Mouse (Mus musculus): ENCODE data around the gene Abcg1. TPM values are rescaled to one million over a fixed set of nuclear protein-coding genes. Genes with fewer than 3 reads are reported as not detected.

Gene Abcg1
- polyA plus RNA-seq, 1 experiment from 2014 or later = 6.2 TPM

DNA sequence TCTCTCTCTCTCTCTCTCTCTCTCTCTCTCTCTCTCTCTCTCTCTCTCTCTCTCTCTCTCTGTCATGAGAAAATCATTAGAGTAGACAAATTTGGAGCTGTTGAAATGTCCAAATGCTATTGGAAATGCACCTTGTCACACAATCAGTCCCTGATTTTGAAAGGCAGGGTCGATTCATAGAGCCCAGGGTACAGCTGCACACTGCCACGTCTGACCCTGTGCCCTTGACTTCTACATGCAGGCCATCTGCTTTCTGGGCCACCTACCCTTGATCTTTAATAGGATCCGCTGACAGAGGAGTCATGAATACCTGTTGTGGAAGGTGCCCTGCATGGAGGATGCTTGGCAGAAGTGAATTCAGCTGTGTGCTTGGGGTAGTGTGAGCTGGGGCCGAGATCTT lies 28.1 kb upstream of the Abcg1 start:
- 85% methylated on average over 4 of the region's 4 CpGs for WGBS
- Histone ChIP-seq H3K27ac (no peak overlapping the region), H3K9ac (no peak overlapping the region), H3K4me2 (replicated peaks) (no peak overlapping the region), H3K27me3 (replicated peaks) (no peaks in the 10 kb centered on the region), H3K4me3 (replicated peaks) (no peak overlapping the region), H3K36me3 (no peaks in the 10 kb centered on the region), H3K9me3 (no peaks in the 10 kb centered on the region), H3K4me1 (replicated peaks) (no peaks in the 10 kb centered on the region)
- no peak for ATAC-seq

DNA sequence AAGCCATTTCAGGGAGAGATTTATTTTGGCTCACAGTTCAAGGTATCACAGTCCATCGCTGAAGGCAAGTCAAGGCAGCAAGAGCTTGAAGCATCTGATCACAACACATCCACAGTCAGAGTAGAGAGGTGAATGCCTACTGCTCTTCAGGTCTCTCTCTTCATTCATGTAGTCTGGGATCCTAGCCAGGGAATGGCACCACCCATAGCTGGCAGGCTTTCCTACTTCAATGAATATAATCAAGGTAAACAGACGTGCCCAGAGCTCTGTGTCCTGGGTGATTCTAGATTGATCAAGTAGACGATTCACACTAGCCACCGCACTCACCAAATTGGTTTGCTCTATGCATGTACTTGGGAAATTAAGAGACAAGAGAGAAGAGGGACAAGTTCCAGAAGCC lies 25.1 kb upstream of the Abcg1 start:
- Histone ChIP-seq H3K9me3 (no peaks in the 10 kb centered on the region), H3K4me2 (replicated peaks) (no peak overlapping the region), H3K27me3 (replicated peaks) (no peaks in the 10 kb centered on the region), H3K9ac (no peak overlapping the region), H3K4me3 (replicated peaks) (no peak overlapping the region), H3K36me3 (no peaks in the 10 kb centered on the region), H3K27ac (no peak overlapping the region), H3K4me1 (replicated peaks) (no peaks in the 10 kb centered on the region)
- no peak for ATAC-seq
- 93% methylated on average over 4 of the region's 4 CpGs for WGBS

- Histone ChIP-seq H3K4me1 (replicated peaks) (no peaks in the 10 kb centered on the region), H3K27ac (no peak overlapping the region), H3K27me3 (replicated peaks) (no peaks in the 10 kb centered on the region), H3K9ac (no peak overlapping the region), H3K9me3 (no peaks in the 10 kb centered on the region), H3K4me2 (replicated peaks) (no peak overlapping the region), H3K4me3 (replicated peaks) (no peak overlapping the region), H3K36me3 (no peaks in the 10 kb centered on the region)
- WGBS = 78% methylated on average over 2 of the region's 2 CpGs
- no peak for ATAC-seq
These were observed 24.2 kb upstream of the Abcg1 start for GRCm38 (mm10) chr17:31033251-31033650.

- no peak overlapping the region for H3K27ac ChIP-seq
- H3K36me3 ChIP-seq = no peaks in the 10 kb centered on the region
- H3K27me3 ChIP-seq (replicated peaks) = no peaks in the 10 kb centered on the region
These were observed 23.3 kb upstream of the Abcg1 start for GRCm38 (mm10) chr17:31034165-31034564.

GRCm38 (mm10) chr17:31034674-31035356 lies 22.7 kb upstream of the Abcg1 start:
- H3K27ac ChIP-seq = no peak overlapping the region
- H3K27me3 ChIP-seq (replicated peaks) = no peaks in the 10 kb centered on the region
- no peaks in the 10 kb centered on the region for H3K9me3 ChIP-seq
- no peak overlapping the region for H3K9ac ChIP-seq
- WGBS = 83% methylated on average over 9 of the region's 9 CpGs
- ATAC-seq = no peak
- no peak overlapping the region for H3K4me3 ChIP-seq (replicated peaks)
- no peaks in the 10 kb centered on the region for H3K36me3 ChIP-seq
- no peak overlapping the region for H3K4me2 ChIP-seq (replicated peaks)
- 0 out of 2 replicates have a peak, but pooled peaks cover 3% of the 10 kb centered on the region for H3K4me1 ChIP-seq (replicated peaks)

More at GRCm38 (mm10) chr17:31034165-31034564, 23.3 kb upstream of the Abcg1 start:
- H3K4me1 ChIP-seq (replicated peaks) = no peaks in the 10 kb centered on the region
- no peak overlapping the region for H3K9ac ChIP-seq
- 63% methylated on average over 5 of the region's 5 CpGs for WGBS
- no peak overlapping the region for H3K4me3 ChIP-seq (replicated peaks)
- H3K9me3 ChIP-seq = no peaks in the 10 kb centered on the region
- no peak overlapping the region for H3K4me2 ChIP-seq (replicated peaks)
- no peak; the same call in 1 of the 2 replicates for ATAC-seq

DNA sequence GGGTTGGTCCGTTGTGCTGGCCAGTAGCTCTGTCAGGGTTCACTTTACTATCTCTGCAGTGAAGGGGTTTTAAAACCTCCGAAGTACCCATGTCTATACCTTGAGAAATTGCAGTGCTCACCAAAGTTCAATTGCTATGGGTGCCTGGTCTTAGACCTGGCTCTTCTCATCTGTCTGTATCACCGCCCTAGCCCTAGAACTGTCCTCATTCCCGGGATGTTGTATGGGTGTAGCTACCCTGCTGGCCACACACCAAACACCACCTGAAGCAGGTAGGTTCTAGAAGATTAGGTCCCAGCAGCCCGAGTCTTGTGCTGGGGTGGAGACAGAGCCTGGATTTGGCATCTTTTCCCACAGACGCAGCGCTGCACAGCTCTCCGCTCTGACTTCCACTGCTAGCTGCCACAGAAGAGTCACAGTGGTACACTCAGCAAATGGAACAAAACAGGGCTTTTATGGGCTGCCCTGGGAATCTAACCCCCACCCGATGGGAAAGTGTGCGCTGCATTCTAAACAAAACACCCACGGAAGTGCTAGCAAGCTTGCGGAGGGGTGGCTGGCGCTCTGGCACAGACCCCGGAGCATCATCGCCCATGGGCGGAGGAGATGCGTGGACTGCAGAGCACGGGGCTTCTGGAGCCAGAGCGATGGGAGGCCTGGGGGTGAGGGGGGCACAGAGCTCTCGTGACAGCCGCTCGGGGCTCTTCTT lies 21.2 kb upstream of the Abcg1 start:
- Histone ChIP-seq H3K36me3 (no peaks in the 10 kb centered on the region), H3K27ac (no peak overlapping the region), H3K4me3 (replicated peaks) (no peak overlapping the region), H3K27me3 (replicated peaks) (no peaks in the 10 kb centered on the region), H3K9me3 (no peaks in the 10 kb centered on the region), H3K4me1 (replicated peaks) (0 out of 2 replicates have a peak, but pooled peaks cover 3% of the 10 kb centered on the region), H3K9ac (no peak overlapping the region), H3K4me2 (replicated peaks) (no peak overlapping the region)
- 77% methylated on average over 22 of the region's 22 CpGs for WGBS
- no peak for ATAC-seq

GRCm38 (mm10) chr17:31037331-31037730 lies 20.1 kb upstream of the Abcg1 start:
- Histone ChIP-seq H3K9me3 (no peaks in the 10 kb centered on the region), H3K27me3 (replicated peaks) (no peaks in the 10 kb centered on the region), H3K27ac (no peak overlapping the region), H3K36me3 (no peaks in the 10 kb centered on the region), H3K4me3 (replicated peaks) (no peak overlapping the region), H3K4me1 (replicated peaks) (0 out of 2 replicates have a peak, but pooled peaks cover 3% of the 10 kb centered on the region), H3K9ac (no peak overlapping the region), H3K4me2 (replicated peaks) (no peak overlapping the region)
- no peak for ATAC-seq
- WGBS = 69% methylated on average over 8 of the region's 8 CpGs

- H3K27ac ChIP-seq = no peak overlapping the region
- ATAC-seq = no peak
- no peak overlapping the region for H3K4me3 ChIP-seq (replicated peaks)
- H3K27me3 ChIP-seq (replicated peaks) = no peaks in the 10 kb centered on the region
- no peak overlapping the region for H3K9ac ChIP-seq
- H3K4me1 ChIP-seq (replicated peaks) = 0 out of 2 replicates have a peak, but pooled peaks cover 3% of the 10 kb centered on the region
- 66% methylated on average over 4 of the region's 4 CpGs for WGBS
- no peaks in the 10 kb centered on the region for H3K36me3 ChIP-seq
- no peak overlapping the region for H3K4me2 ChIP-seq (replicated peaks)
- no peaks in the 10 kb centered on the region for H3K9me3 ChIP-seq
These were observed 19.1 kb upstream of the Abcg1 start for GRCm38 (mm10) chr17:31038381-31038780.

GRCm38 (mm10) chr17:31039626-31040025 lies 17.8 kb upstream of the Abcg1 start:
- Histone ChIP-seq H3K4me2 (replicated peaks) (no peak overlapping the region), H3K9me3 (no peaks in the 10 kb centered on the region), H3K27me3 (replicated peaks) (no peaks in the 10 kb centered on the region), H3K27ac (no peak overlapping the region), H3K9ac (no peak overlapping the region), H3K36me3 (no peaks in the 10 kb centered on the region), H3K4me1 (replicated peaks) (0 out of 2 replicates have a peak, but pooled peaks cover 3% of the 10 kb centered on the region), H3K4me3 (replicated peaks) (no peak overlapping the region)
- no peak for ATAC-seq
- WGBS = 56% methylated on average over 7 of the region's 7 CpGs

DNA sequence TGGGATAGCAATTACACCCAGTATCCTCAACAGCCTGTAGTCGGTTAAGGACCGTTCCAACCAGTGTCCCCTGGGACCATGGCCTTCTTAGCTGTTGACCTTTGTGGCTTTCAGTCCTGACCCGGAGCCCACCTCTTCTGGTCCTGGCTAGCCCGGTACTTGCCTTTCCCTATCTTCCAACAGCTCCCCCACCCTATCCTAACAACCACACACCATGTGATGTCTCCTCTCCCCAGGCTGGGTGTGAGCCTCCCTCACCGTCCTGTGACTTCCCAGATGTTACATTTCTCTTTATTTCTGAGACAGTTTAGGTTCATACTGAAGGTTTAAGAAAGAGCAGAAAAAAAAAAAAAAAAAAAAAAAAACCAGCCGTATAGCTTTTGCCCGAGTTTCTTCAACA lies 17.1 kb upstream of the Abcg1 start:
- Histone ChIP-seq H3K36me3 (no peaks in the 10 kb centered on the region), H3K4me3 (replicated peaks) (no peak overlapping the region), H3K9me3 (no peaks in the 10 kb centered on the region), H3K9ac (no peak overlapping the region), H3K4me1 (replicated peaks) (0 out of 2 replicates have a peak, but pooled peaks cover 3% of the 10 kb centered on the region), H3K4me2 (replicated peaks) (no peak overlapping the region), H3K27me3 (replicated peaks) (no peaks in the 10 kb centered on the region), H3K27ac (no peak overlapping the region)
- WGBS = 68% methylated on average over 7 of the region's 7 CpGs
- ATAC-seq = no peak

- no peak for ATAC-seq
- WGBS = 50% methylated on average over 2 of the region's 2 CpGs
- H3K9ac ChIP-seq = no peak overlapping the region
These were observed 14.7 kb upstream of the Abcg1 start for GRCm38 (mm10) chr17:31042751-31043150.

DNA sequence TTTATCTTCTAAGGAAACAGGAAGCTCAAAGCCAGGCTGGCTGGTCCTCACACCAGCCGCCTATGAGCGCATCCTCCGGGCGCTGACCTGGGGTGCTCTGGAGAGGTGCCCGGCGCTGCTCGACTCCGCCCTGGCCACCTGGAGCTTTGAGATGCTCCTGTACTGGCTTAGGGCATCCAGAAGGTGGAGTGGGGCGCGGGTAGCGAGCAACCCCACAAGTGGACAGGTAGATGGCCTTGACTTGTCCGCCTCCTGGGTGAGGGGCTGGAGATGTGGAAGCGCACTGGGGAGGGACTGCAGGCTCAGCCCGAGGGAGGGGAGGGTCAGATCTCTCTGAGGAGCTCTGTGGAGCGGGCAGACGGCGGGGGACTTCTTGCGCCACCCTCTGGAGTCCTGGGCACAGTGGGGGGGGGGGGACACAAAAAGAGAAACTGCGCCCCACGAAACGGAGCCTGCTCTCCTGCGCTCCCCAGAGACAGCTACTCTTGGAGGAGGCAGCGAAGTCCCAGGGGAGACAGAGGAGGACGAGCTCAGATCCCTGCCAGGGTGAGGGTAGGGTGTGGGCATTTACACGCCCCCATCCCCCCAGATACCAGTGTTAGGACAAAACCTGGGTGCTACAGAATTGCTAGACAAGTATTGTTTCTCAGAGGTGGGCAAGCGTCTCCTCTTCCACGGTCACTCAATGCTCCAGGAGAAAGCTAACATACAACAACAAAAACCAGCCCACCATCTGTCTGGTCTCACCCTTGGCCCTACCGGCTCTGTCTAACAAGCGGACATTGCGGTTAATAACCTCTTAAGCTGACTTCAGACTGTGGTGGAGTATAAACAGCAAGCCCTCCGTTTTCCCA lies 643 bp downstream of the Abcg1 start:
- Histone ChIP-seq H3K4me2 (replicated peaks) (peak overlapping the region; percentile 90), H3K27me3 (replicated peaks) (peaks cover 23% of the 10 kb centered on the region), H3K9me3 (no peaks in the 10 kb centered on the region), H3K4me3 (replicated peaks) (peak overlapping the region; percentile 50), H3K27ac (peak overlapping the region; percentile 32), H3K9ac (peak overlapping the region; percentile 43), H3K36me3 (no peaks in the 10 kb centered on the region), H3K4me1 (replicated peaks) (peaks cover 21% of the 10 kb centered on the region)
- ATAC-seq = peak; percentile 56
- 2% methylated on average over 31 of the region's 31 CpGs for WGBS

More at GRCm38 (mm10) chr17:31042751-31043150, 14.7 kb upstream of the Abcg1 start:
- H3K9me3 ChIP-seq = no peaks in the 10 kb centered on the region
- H3K4me3 ChIP-seq (replicated peaks) = no peak overlapping the region
- H3K27me3 ChIP-seq (replicated peaks) = no peaks in the 10 kb centered on the region
- no peak overlapping the region for H3K27ac ChIP-seq
- H3K4me1 ChIP-seq (replicated peaks) = 0 out of 2 replicates have a peak, but pooled peaks cover 3% of the 10 kb centered on the region
- H3K36me3 ChIP-seq = no peaks in the 10 kb centered on the region
- H3K4me2 ChIP-seq (replicated peaks) = no peak overlapping the region
